Mouse (Mus musculus): ENCODE measurements around the gene Gm10486.
"Not testable (repeated sequence)": the region's sequence is repeated elsewhere in the genome, so short reads cannot be mapped to it uniquely, and the experiment has no call there.

Gm10486 gene

GRCm38 (mm10) chrX:35067084-35067483, at the start of gene Gm10486:
Gene Gm10486 (plus strand): TSS chrX:35067384.
- DNase-seq (ENCODE audit: low spot score), result not testable (repeated sequence)

Measured in ovary, postnatal 10 days (tissue).